Mouse (Mus musculus) lung, embryonic 16.5 days (tissue): ENCODE measurements around the gene 2010111I01Rik. TPM values are rescaled to one million over a fixed set of nuclear protein-coding genes. Genes with fewer than 3 reads are reported as not detected.

Source experiments
- ATAC-seq: fragments of 200-750 bp; cut with Nextera tagmentation; 2 replicates; pipeline ENCODE4 v1.8.0; 2017; ENCODE audit warnings: low read depth, mild to moderate bottlenecking, moderate library complexity
- H3K27ac ChIP-seq: fragments of 300-500 bp; sonication (generic); 2 replicates; pipeline ENCODE4 v1.5.1; 2014; ENCODE audit warnings: mild to moderate bottlenecking, control low read depth, low read length
- H3K27me3 ChIP-seq: fragments of 300-500 bp; sonication (generic); 2 replicates; pipeline ENCODE4 v1.6.1; 2014; ENCODE audit warnings: low read depth, low read length, mixed read lengths; ENCODE audit not compliant: control insufficient read depth, insufficient read depth
- H3K36me3 ChIP-seq: fragments of 300-500 bp; sonication (generic); 2 replicates; pipeline ENCODE4 v1.6.1; 2014; ENCODE audit warnings: low read length; ENCODE audit not compliant: control insufficient read depth, insufficient read depth
- H3K4me1 ChIP-seq: fragments of 300-500 bp; sonication (generic); replicated peaks from 2 replicates; pipeline ENCODE4 v1.6.1; 2014; ENCODE audit warnings: low read length, mixed read lengths; ENCODE audit not compliant: control insufficient read depth, insufficient read depth
- H3K4me2 ChIP-seq: fragments of 300-500 bp; sonication (generic); 2 replicates; pipeline ENCODE4 v1.6.1; 2014; ENCODE audit warnings: low read depth, low read length, control low read depth
- H3K4me3 ChIP-seq: fragments of 300-500 bp; sonication (generic); 2 replicates; pipeline ENCODE4 v1.5.1; 2014; ENCODE audit warnings: mild to moderate bottlenecking, low read length, control low read depth
- H3K9ac ChIP-seq: fragments of 300-500 bp; sonication (generic); 2 replicates; pipeline ENCODE4 v1.6.1; 2014; ENCODE audit warnings: low read length, control low read depth
- H3K9me3 ChIP-seq: fragments of 300-500 bp; sonication (generic); 2 replicates; pipeline ENCODE4 v1.6.1; 2016; ENCODE audit warnings: low read length; ENCODE audit not compliant: control insufficient read depth
- WGBS: fragments of 180-500 bp; shearing (Covaris S2); extraction: QIAGEN DNeasy Blood & Tissue Kit; methylation state at CpG from one replicate; pipeline ENCODE4 v1.1.7; 2014; 5-methylcytosine and 5-hydroxymethylcytosine counted together
- polyA plus RNA-seq: library from polyadenylated mRNA; unstranded; fragments of >200 nt; fragmentation: Nextera tagmentation; extraction: Ambion mirVana; gene quantifications from 2 replicates; pipeline ENCODE4 v1.2.1, GENCODE M21; 2015

Gene 2010111I01Rik
- polyA plus RNA-seq, 1 experiment from 2014 or later: 129 TPM

GRCm38 (mm10) chr13:63139463-63140226 is 175.0 kb downstream of the 2010111I01Rik start:
- no peak overlapping the region for H3K4me3 ChIP-seq
- WGBS: 76% methylated on average over 10 of the region's 10 CpGs
- H3K9me3 ChIP-seq: no peaks in the 10 kb centered on the region
- H3K9ac ChIP-seq: no peak overlapping the region
- no peak overlapping the region for H3K4me2 ChIP-seq
- peak; percentile 15; the same call in 1 of the 2 replicates for ATAC-seq
- H3K27me3 ChIP-seq: no peaks in the 10 kb centered on the region
- H3K36me3 ChIP-seq: no peaks in the 10 kb centered on the region
- H3K4me1 ChIP-seq: no peaks in the 10 kb centered on the region
- H3K27ac ChIP-seq: no peak overlapping the region

- Histone ChIP-seq H3K9ac (no peak overlapping the region), H3K4me1 (no peaks in the 10 kb centered on the region), H3K27me3 (no peaks in the 10 kb centered on the region), H3K36me3 (no peaks in the 10 kb centered on the region), H3K4me2 (no peak overlapping the region), H3K4me3 (no peak overlapping the region), H3K9me3 (no peaks in the 10 kb centered on the region), H3K27ac (no peak overlapping the region)
- no peak for ATAC-seq
- WGBS: 70% methylated on average over 6 of the region's 6 CpGs
These were observed 176.1 kb downstream of the 2010111I01Rik start for GRCm38 (mm10) chr13:63140784-63141183.

GRCm38 (mm10) chr13:63141275-63141674 is 176.6 kb downstream of the 2010111I01Rik start:
- ATAC-seq: no peak
- H3K4me1 ChIP-seq: no peaks in the 10 kb centered on the region
- H3K27ac ChIP-seq: no peak overlapping the region

DNA sequence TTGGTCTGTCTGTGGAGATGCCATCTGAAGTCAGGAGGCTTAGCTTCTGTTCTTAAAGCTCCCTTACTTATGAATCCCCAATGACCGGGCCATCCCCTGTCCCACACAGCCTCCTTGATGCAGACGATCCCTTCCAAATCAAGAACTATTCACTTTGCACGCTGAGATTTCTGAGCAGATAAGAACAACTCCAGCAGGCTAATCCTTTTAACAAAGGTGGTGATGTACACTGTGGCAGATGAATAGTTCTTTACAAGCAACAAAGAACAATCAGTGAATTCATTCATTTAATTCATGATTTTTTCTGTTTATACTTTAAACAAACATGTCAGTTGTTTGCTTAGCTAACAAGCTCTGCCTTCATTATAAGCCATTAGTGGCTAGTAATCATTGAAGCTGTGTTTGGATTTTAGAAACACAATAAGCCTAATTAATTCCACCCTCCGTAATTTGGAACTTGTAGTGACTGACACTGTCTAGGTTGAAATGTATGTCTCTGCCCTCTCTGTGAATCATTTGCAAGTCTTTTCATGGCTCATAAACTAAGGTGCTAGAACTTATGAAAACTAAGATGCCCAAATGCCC is 182.0 kb downstream of the 2010111I01Rik start:
- H3K27ac ChIP-seq: no peak overlapping the region
- H3K4me2 ChIP-seq: no peak overlapping the region
- no peak for ATAC-seq
- H3K9ac ChIP-seq: no peak overlapping the region
- H3K36me3 ChIP-seq: no peaks in the 10 kb centered on the region
- H3K9me3 ChIP-seq: no peaks in the 10 kb centered on the region
- H3K4me1 ChIP-seq: no peaks in the 10 kb centered on the region
- no peak overlapping the region for H3K4me3 ChIP-seq
- no peaks in the 10 kb centered on the region for H3K27me3 ChIP-seq
- 33% methylated on average over 4 of the region's 4 CpGs for WGBS

More at GRCm38 (mm10) chr13:63141275-63141674, 176.6 kb downstream of the 2010111I01Rik start:
- Histone ChIP-seq H3K4me2 (no peak overlapping the region), H3K9ac (no peak overlapping the region), H3K9me3 (no peaks in the 10 kb centered on the region), H3K27me3 (no peaks in the 10 kb centered on the region), H3K36me3 (no peaks in the 10 kb centered on the region), H3K4me3 (no peak overlapping the region)

DNA sequence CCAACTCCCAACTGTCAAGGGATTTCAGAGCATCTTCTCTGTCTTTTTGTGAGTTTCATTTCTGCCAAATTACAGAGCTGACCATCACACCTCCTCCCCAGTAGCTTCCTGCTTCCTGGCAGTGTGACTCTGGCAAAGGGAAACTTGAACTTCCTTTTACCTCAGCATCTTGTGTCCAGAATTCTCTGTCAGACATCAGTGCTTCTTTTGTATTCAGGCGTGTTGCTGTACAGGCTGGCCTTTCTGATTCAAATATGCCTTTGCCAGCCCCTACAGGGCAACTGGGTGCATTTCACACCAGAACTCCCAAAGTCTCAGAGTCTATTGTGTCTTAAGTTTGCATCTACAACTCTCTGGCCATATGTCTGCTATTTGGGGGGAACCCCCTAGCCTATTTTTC is 183.5 kb downstream of the 2010111I01Rik start:
- WGBS: 61% methylated on average over 1 of the region's 1 CpGs
- Histone ChIP-seq H3K27ac (no peak overlapping the region), H3K4me3 (no peak overlapping the region), H3K9me3 (no peaks in the 10 kb centered on the region), H3K4me1 (no peaks in the 10 kb centered on the region; the same call in 1 of the 2 replicates), H3K36me3 (no peaks in the 10 kb centered on the region), H3K9ac (no peak overlapping the region), H3K4me2 (no peak overlapping the region), H3K27me3 (no peaks in the 10 kb centered on the region)
- ATAC-seq: no peak

GRCm38 (mm10) chr13:63150470-63151020 is 185.9 kb downstream of the 2010111I01Rik start:
- Histone ChIP-seq H3K27ac (no peak overlapping the region), H3K4me3 (no peak overlapping the region), H3K36me3 (no peaks in the 10 kb centered on the region), H3K9ac (no peak overlapping the region), H3K9me3 (no peaks in the 10 kb centered on the region), H3K4me2 (no peak overlapping the region), H3K27me3 (no peaks in the 10 kb centered on the region), H3K4me1 (peaks cover 14% of the 10 kb centered on the region; the same call in 1 of the 2 replicates)
- WGBS: 50% methylated on average over 2 of the region's 2 CpGs
- ATAC-seq: no peak

- no peak overlapping the region for H3K27ac ChIP-seq
- WGBS: 75% methylated on average over 9 of the region's 9 CpGs
- ATAC-seq: no peak
These were observed 186.5 kb downstream of the 2010111I01Rik start for GRCm38 (mm10) chr13:63151028-63151738.

DNA sequence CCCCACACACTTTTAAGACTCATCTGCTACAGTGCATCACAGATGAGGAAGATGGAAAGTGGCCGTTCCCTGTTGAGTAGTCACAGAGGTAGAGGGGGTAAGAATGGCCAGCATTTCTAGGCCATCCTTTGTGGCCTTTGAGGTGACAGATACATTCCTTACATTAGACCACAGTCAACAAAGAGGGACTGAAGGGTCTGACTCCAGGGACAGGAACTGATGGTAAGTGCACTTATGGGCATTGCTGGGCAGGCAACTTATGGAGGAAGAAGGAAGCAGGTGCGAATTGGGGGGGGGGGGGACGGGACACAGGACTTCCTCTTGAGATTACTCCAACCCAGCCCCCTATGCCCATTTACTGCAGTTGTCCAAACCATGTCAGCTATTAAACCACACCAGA is 187.8 kb downstream of the 2010111I01Rik start:
- Histone ChIP-seq H3K4me1 (peaks cover 15% of the 10 kb centered on the region; the same call in 1 of the 2 replicates), H3K36me3 (no peaks in the 10 kb centered on the region), H3K4me2 (no peak overlapping the region), H3K9me3 (no peaks in the 10 kb centered on the region), H3K27me3 (no peaks in the 10 kb centered on the region), H3K9ac (no peak overlapping the region), H3K27ac (no peak overlapping the region), H3K4me3 (no peak overlapping the region)
- 32% methylated on average over 3 of the region's 3 CpGs for WGBS
- no peak for ATAC-seq

More at GRCm38 (mm10) chr13:63151028-63151738, 186.5 kb downstream of the 2010111I01Rik start:
- no peaks in the 10 kb centered on the region for H3K36me3 ChIP-seq
- no peak overlapping the region for H3K4me3 ChIP-seq
- H3K27me3 ChIP-seq: no peaks in the 10 kb centered on the region
- no peaks in the 10 kb centered on the region for H3K9me3 ChIP-seq
- peaks cover 15% of the 10 kb centered on the region; the same call in 1 of the 2 replicates for H3K4me1 ChIP-seq
- H3K9ac ChIP-seq: no peak overlapping the region
- H3K4me2 ChIP-seq: no peak overlapping the region

DNA sequence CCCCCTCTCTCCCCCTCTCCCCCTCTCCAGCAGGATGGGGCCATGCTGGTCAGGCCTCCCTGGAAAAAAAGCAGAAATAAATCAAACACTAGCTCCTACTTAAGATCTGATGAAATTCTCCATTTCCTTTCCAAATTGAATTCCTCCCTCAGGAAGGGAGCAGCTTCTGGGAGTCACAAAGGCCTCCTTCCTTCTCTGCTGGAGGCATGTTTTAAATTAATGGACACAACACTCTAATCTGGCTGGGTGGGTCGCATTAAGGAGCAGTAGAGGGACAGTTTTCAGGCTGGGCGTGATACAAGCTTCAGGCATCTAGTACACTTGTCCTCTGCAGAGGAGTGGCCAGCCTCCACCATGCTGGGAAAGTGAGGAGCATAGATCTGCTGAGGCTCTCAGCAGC is 188.7 kb downstream of the 2010111I01Rik start:
- Histone ChIP-seq H3K9ac (no peak overlapping the region), H3K36me3 (no peaks in the 10 kb centered on the region), H3K4me2 (no peak overlapping the region), H3K4me3 (no peak overlapping the region), H3K27ac (peak overlapping the region; percentile 1; the same call in 1 of the 2 replicates), H3K4me1 (peaks cover 15% of the 10 kb centered on the region; the same call in 1 of the 2 replicates), H3K27me3 (no peaks in the 10 kb centered on the region), H3K9me3 (no peaks in the 10 kb centered on the region)
- 13% methylated on average over 2 of the region's 2 CpGs for WGBS
- ATAC-seq: peak; percentile 78
